Mouse (Mus musculus) gastrocnemius, postnatal 14 days (tissue): ENCODE data around the gene Cdk5rap3. TPM values are rescaled to one million over a fixed set of nuclear protein-coding genes. Genes with fewer than 3 reads are reported as not detected.

Source experiments
- DNase-seq: peaks from one replicate; pipeline ENCODE4 v3.0.0; 2021; ENCODE audit warnings: mixed read lengths
- intact Hi-C: fragments of 180-260 bp; cut with DNase I; formaldehyde crosslinking; loops from one replicate; pipeline ENCODE4 v1.15.1; 2025; ENCODE audit warnings: low total_unique reads
- total RNA-seq, 2 experiments: library from RNA; stranded (reverse); gene quantifications; 2 replicates each; pipeline ENCODE4 v1.2.3; 2021

The Cdk5rap3 gene
- total RNA-seq, 2 experiments from 2014 or later = 26.5 to 30.0 TPM

GRCm38 (mm10) chr11:96935872-96936650 is 19.8 kb upstream of the Cdk5rap3 start:
- intact Hi-C loops = no loop called here
- DNase-seq = no peak

GRCm38 (mm10) chr11:96934921-96935356 is 18.6 kb upstream of the Cdk5rap3 start:
- intact Hi-C loops = no loop called here
- DNase-seq = peak; percentile 48

- intact Hi-C loops = no loop called here
- DNase-seq = no peak
Measured at GRCm38 (mm10) chr11:96933562-96934276, 17.4 kb upstream of the Cdk5rap3 start.

GRCm38 (mm10) chr11:96931327-96932062 is 15.2 kb upstream of the Cdk5rap3 start:
- intact Hi-C loops = no loop called here
- DNase-seq = no peak

- intact Hi-C loops = no loop called here
- no peak for DNase-seq
Measured at GRCm38 (mm10) chr11:96929766-96930331, 13.6 kb upstream of the Cdk5rap3 start.

GRCm38 (mm10) chr11:96929096-96929765 is 12.9 kb upstream of the Cdk5rap3 start:
- intact Hi-C loops = no loop called here
- no peak for DNase-seq

- intact Hi-C loops = no loop called here
- no peak for DNase-seq
Measured at GRCm38 (mm10) chr11:96928691-96929090, 12.4 kb upstream of the Cdk5rap3 start.

GRCm38 (mm10) chr11:96928088-96928487 is 11.8 kb upstream of the Cdk5rap3 start, which contains the start of gene Prr15l:
TSS of gene Prr15l (plus strand) at chr11:96928104.
- DNase-seq = no peak
- intact Hi-C loops = no loop called here

- intact Hi-C loops = no loop called here
- DNase-seq = no peak
Measured at GRCm38 (mm10) chr11:96926587-96926986, 10.3 kb upstream of the Cdk5rap3 start.

- intact Hi-C loops = no loop called here
- DNase-seq = no peak
Measured at GRCm38 (mm10) chr11:96925469-96926148, 9.3 kb upstream of the Cdk5rap3 start.

- no peak for DNase-seq
- intact Hi-C loops = no loop called here
Measured at GRCm38 (mm10) chr11:96924861-96925260, 8.6 kb upstream of the Cdk5rap3 start.

GRCm38 (mm10) chr11:96919003-96919402 is 2.7 kb upstream of the Cdk5rap3 start:
- intact Hi-C loops = loop anchor here (5.0 kb wide), 1 partner anchor 43 kb away; no protein-coding TSS in a partner anchor
- DNase-seq = no peak

- no peak for DNase-seq
- intact Hi-C loops = loop anchor here (5.0 kb wide), 1 partner anchor 45 kb away; no protein-coding TSS in a partner anchor
Measured at GRCm38 (mm10) chr11:96917415-96917814, 1.1 kb upstream of the Cdk5rap3 start.

GRCm38 (mm10) chr11:96916885-96917396 is 645 bp upstream of the Cdk5rap3 start:
- intact Hi-C loops = loop anchor here (5.0 kb wide), 1 partner anchor 45 kb away; no protein-coding TSS in a partner anchor

GRCm38 (mm10) chr11:96912682-96913081 is 3.6 kb downstream of the Cdk5rap3 start:
- DNase-seq = no peak
- intact Hi-C loops = loop anchor here (5.0 kb wide), 1 partner anchor 115 kb away; the partner anchor contains the start of gene Scrn2

More at GRCm38 (mm10) chr11:96916885-96917396, 645 bp upstream of the Cdk5rap3 start:
- no peak for DNase-seq

GRCm38 (mm10) chr11:96910003-96910402 is 6.3 kb downstream of the Cdk5rap3 start:
- intact Hi-C loops = loop anchor here (5.0 kb wide), 1 partner anchor 117 kb away; the partner anchor contains the start of gene Scrn2
- DNase-seq = peak; percentile 81

GRCm38 (mm10) chr11:96908594-96908993 is 7.7 kb downstream of the Cdk5rap3 start:
- DNase-seq = no peak
- intact Hi-C loops = loop anchor here (2.0 kb wide), 1 partner anchor 38 kb away; no protein-coding TSS in a partner anchor
